Mouse (Mus musculus) kidney, adult 10 weeks (tissue): Measurements from ENCODE around the gene Gm5935. TPM values are rescaled to one million over a fixed set of nuclear protein-coding genes. Genes with fewer than 3 reads are reported as not detected.

Experiments used
- polyA plus RNA-seq: library from polyadenylated mRNA; stranded (reverse); fragments of 350-450 nt; fragmentation: Illumina TruSeq; extraction: RNeasy Lipid Tissue Mini Kit (QIAGEN cat#74804); gene quantifications from one replicate; pipeline ENCODE4 v1.2.3, GENCODE M21; 2014; ENCODE audit warnings: low read depth, low replicate concordance

The Gm5935 gene
- polyA plus RNA-seq = not detected

GRCm38 (mm10) chrX:24775064-24775463 is at the start of gene Gm5935:
Gene Gm5935 (minus strand): TSS chrX:24775164.

Other genes starting within 250 kb of the Gm5935 start
- not detected for gene Gm4297, start 200.3 kb downstream of the Gm5935 start, polyA plus RNA-seq